Comparison of ENCODE assay signal across 8 mouse cellular contexts in genomic region chr11:61616523-61617292, GRCm38 (mm10). TPM values are rescaled to one million over a fixed set of nuclear protein-coding genes. Genes with fewer than 3 reads are reported as not detected.
DNase-seq lines count a peak whose midpoint lies in the region; ATAC-seq and TF ChIP-seq lines count a peak whose summit lies in the region.

No protein-coding gene starts in this region.

- peak overlapping the region; percentile 24; the same call in 1 of the 2 replicates for H3K4me2 ChIP-seq in limb, embryonic 12.5 days
- H3K4me2 ChIP-seq in kidney, embryonic 14.5 days (replicated peaks; ENCODE audit: low read depth, low read length), result no peak overlapping the region; the same call in 1 of the 2 replicates

- H3K27ac ChIP-seq in testis, adult 2 months (ENCODE audit: control insufficient read depth, insufficient read depth, low read depth, low read length), result peak overlapping the region; percentile 52
- H3K27ac ChIP-seq in limb, embryonic 12.5 days, result 0 out of 2 replicates have a peak overlapping the region, but pooled peaks have one; percentile 53
- H3K27ac ChIP-seq in kidney, embryonic 14.5 days (ENCODE audit: low read depth, low read length), result no peak overlapping the region

- no peak for ATAC-seq in limb, embryonic 12.5 days (ENCODE audit: insufficient number of reproducible peaks, insufficient read depth, low FRiP score, low TSS enrichment, low read depth)
- no peak for ATAC-seq in megakaryocyte progenitor cell, adult 5-6 weeks (replicated peaks; ENCODE audit: poor library complexity)
- ATAC-seq in inflammation-experienced regulatory T-cells, adult 6 months, result no peak
- no peak for ATAC-seq in kidney, embryonic 14.5 days (ENCODE audit: low FRiP score, low TSS enrichment)

- intact Hi-C loops in heart, postnatal 25 days (cut with DNase I), result loop anchor here (5.0 kb wide), 1 partner anchor 199 kb away; no protein-coding TSS in a partner anchor

- no peak for TF ChIP-seq POLR2A in testis, adult 2 months (IDR thresholded peaks at IDR 0.05; ENCODE audit: control insufficient read depth, low read depth, low read length)

- no peaks in the 10 kb centered on the region for H3K36me3 ChIP-seq in testis, adult 2 months (ENCODE audit: control insufficient read depth, insufficient read depth, low read length)
- no peaks in the 10 kb centered on the region for H3K36me3 ChIP-seq in limb, embryonic 12.5 days
- no peaks in the 10 kb centered on the region for H3K36me3 ChIP-seq in kidney, embryonic 14.5 days (ENCODE audit: control insufficient read depth, insufficient read depth, low read length)

- peaks cover 28% of the 10 kb centered on the region for H3K4me1 ChIP-seq in testis, adult 2 months (ENCODE audit: control insufficient read depth, insufficient read depth, low read length)
- peaks cover 23% of the 10 kb centered on the region for H3K4me1 ChIP-seq in limb, embryonic 12.5 days (replicated peaks)
- H3K4me1 ChIP-seq in kidney, embryonic 14.5 days (ENCODE audit: control insufficient read depth, insufficient read depth, low read length), result peaks cover 9% of the 10 kb centered on the region; the same call in 1 of the 2 replicates

- H3K27me3 ChIP-seq in testis, adult 2 months (ENCODE audit: control insufficient read depth, insufficient read depth, low read length), result no peaks in the 10 kb centered on the region
- no peaks in the 10 kb centered on the region for H3K27me3 ChIP-seq in limb, embryonic 12.5 days
- no peaks in the 10 kb centered on the region; the same call in 1 of the 2 replicates for H3K27me3 ChIP-seq in kidney, embryonic 14.5 days (ENCODE audit: control insufficient read depth, insufficient read depth, low read length)

- DNase-seq in heart, adult 18-20 months, result peak; percentile 48 to 63
- no peak for DNase-seq in heart, postnatal 25 days (ENCODE audit: low spot score)
- no peak for DNase-seq in testis, postnatal 14 days (ENCODE audit: low spot score)

- H3K9me3 ChIP-seq in limb, embryonic 12.5 days, result no peaks in the 10 kb centered on the region
- no peaks in the 10 kb centered on the region for H3K9me3 ChIP-seq in kidney, embryonic 14.5 days (ENCODE audit: control insufficient read depth, low read length)

- no peak for TF ChIP-seq CTCF in testis, adult 2 months (IDR thresholded peaks at IDR 0.05; ENCODE audit: control insufficient read depth, insufficient read depth, insufficient replicate concordance, low read depth, low read length)

- 70% methylated on average over 9 of the region's 9 CpGs for WGBS in limb, embryonic 12.5 days
- 82% methylated on average over 9 of the region's 9 CpGs for WGBS in kidney, embryonic 14.5 days

- no peak overlapping the region for H3K4me3 ChIP-seq in testis, adult 2 months (ENCODE audit: control insufficient read depth, low read depth, low read length)
- no peak overlapping the region for H3K4me3 ChIP-seq in limb, embryonic 12.5 days (replicated peaks)
- H3K4me3 ChIP-seq in kidney, embryonic 14.5 days (ENCODE audit: low read length), result no peak overlapping the region

- H3K9ac ChIP-seq in limb, embryonic 12.5 days (replicated peaks), result 0 out of 2 replicates have a peak overlapping the region, but pooled peaks have one; percentile 4
- H3K9ac ChIP-seq in kidney, embryonic 14.5 days (ENCODE audit: low read depth, low read length), result no peak overlapping the region

RNA-seq across cellular contexts. Expression of gene Grap, which starts 36.4 kb away (rescaled TPM):
- total RNA-seq in heart, adult 18-20 months (2021), result 10 to 100 TPM; 12.1 to 13.5 TPM
- 10 to 100 TPM; 11.4 to 13.0 TPM for total RNA-seq in heart, postnatal 25 days (2021)
- polyA plus RNA-seq in testis, adult 2 months (2012; rRNA removed), result 2.2 and 3.0 TPM in 2 replicates
- polyA plus RNA-seq in limb, embryonic 12.5 days (2016; fragmentation: Nextera tagmentation; extraction: Ambion mirVana), result 5.4 and 6.1 TPM in 2 replicates
- total RNA-seq in megakaryocyte progenitor cell, adult 5-6 weeks (2015), result 0.07 and 0.73 TPM in 2 replicates
- 0.37 and 1.4 TPM in 2 replicates for total RNA-seq in megakaryocyte progenitor cell, adult 5-6 weeks (2017)
- 100 to 1,000 TPM; 180 to 210 (median 192) TPM for polyA plus RNA-seq in inflammation-experienced regulatory T-cells, adult 6 months (2017; shearing (Covaris generic))
- polyA plus RNA-seq in kidney, embryonic 14.5 days (2014; fragmentation: Nextera tagmentation; extraction: Ambion mirVana), result 7.5 and 8.6 TPM in 2 replicates

RNA-seq across cellular contexts. Expression of gene Epn2, which starts 37.2 kb away (rescaled TPM):
- 10 to 100 TPM; 24.5 to 28.1 TPM for total RNA-seq in heart, adult 18-20 months (2021)
- 10 to 100 TPM; 23.7 to 27.0 TPM for total RNA-seq in heart, postnatal 25 days (2021)
- 18.3 and 25.7 TPM in 2 replicates for polyA plus RNA-seq in testis, adult 2 months (2012; rRNA removed)
- polyA plus RNA-seq in limb, embryonic 12.5 days (2016; fragmentation: Nextera tagmentation; extraction: Ambion mirVana), result 26.7 and 28.5 TPM in 2 replicates
- 0.05 TPM in 1 of 2 replicates, not detected in the other for total RNA-seq in megakaryocyte progenitor cell, adult 5-6 weeks (2015)
- total RNA-seq in megakaryocyte progenitor cell, adult 5-6 weeks (2017), result 0.34 TPM in 1 of 2 replicates, not detected in the other
- polyA plus RNA-seq in inflammation-experienced regulatory T-cells, adult 6 months (2017; shearing (Covaris generic)), result under 1 TPM; 0.19 to 0.77 (median 0.30) TPM
- polyA plus RNA-seq in kidney, embryonic 14.5 days (2014; fragmentation: Nextera tagmentation; extraction: Ambion mirVana), result 20.0 and 31.3 TPM in 2 replicates

Comparison
In these comparisons a context has a peak if more than half of its experiments do, and no peak if none do; other contexts are left out.
1. DNase-seq: peak in heart, adult 18-20 months (2 of 2); none in heart, postnatal 25 days (single experiment) and testis, postnatal 14 days (single experiment).
2. RNA of gene Grap, which starts 36.4 kb away (polyA plus RNA-seq): 180 to 210 TPM in inflammation-experienced regulatory T-cells, adult 6 months; 7.5 to 8.6 TPM in kidney, embryonic 14.5 days, 5.4 to 6.1 TPM in limb, embryonic 12.5 days and 2.2 to 3.0 TPM in testis, adult 2 months; every median in the first group is over 10 times any median in the second.
3. RNA of gene Epn2, which starts 37.2 kb away (polyA plus RNA-seq): 20.0 to 31.3 TPM in kidney, embryonic 14.5 days, 26.7 to 28.5 TPM in limb, embryonic 12.5 days and 18.3 to 25.7 TPM in testis, adult 2 months; 0.19 to 0.77 TPM in inflammation-experienced regulatory T-cells, adult 6 months; every median in the first group is over 10 times any median in the second.